Mouse (Mus musculus) forebrain, postnatal 0 days (tissue): ENCODE data around the gene Dlk1. TPM values are rescaled to one million over a fixed set of nuclear protein-coding genes. Genes with fewer than 3 reads are reported as not detected.
A peak's percentile ranks its signal among the peaks of the same experiment; 100 is the strongest.

Experiments
- ATAC-seq: fragments of 200-750 bp; cut with Nextera tagmentation; 2 replicates; pipeline ENCODE4 v1.8.0; 2017; ENCODE audit warnings: mild to moderate bottlenecking, moderate library complexity
- DNase-seq: peaks from one replicate; pipeline ENCODE4 v3.0.0-alpha.2; 2015
- H3K27ac ChIP-seq: fragments of 300-500 bp; sonication (generic); 2 replicates; pipeline ENCODE4 v1.5.1; 2014; ENCODE audit warnings: low read depth, mild to moderate bottlenecking, antibody characterized with exemption, low read length, moderate library complexity, mixed read lengths
- H3K27me3 ChIP-seq: fragments of 300-500 bp; sonication (generic); 2 replicates; pipeline ENCODE4 v1.6.1; 2014; ENCODE audit warnings: mild to moderate bottlenecking, low read length, mixed read lengths; ENCODE audit not compliant: insufficient read depth
- H3K36me3 ChIP-seq: fragments of 300-500 bp; sonication (generic); 2 replicates; pipeline ENCODE4 v1.6.1; 2014; ENCODE audit warnings: mild to moderate bottlenecking, moderate library complexity; ENCODE audit not compliant: insufficient read depth
- H3K4me1 ChIP-seq: fragments of 300-500 bp; sonication (generic); 2 replicates; pipeline ENCODE4 v1.6.1; 2014; ENCODE audit warnings: antibody characterized with exemption; ENCODE audit not compliant: insufficient read depth
- H3K4me2 ChIP-seq: fragments of 300-500 bp; sonication (generic); 2 replicates; pipeline ENCODE4 v1.6.1; 2014; ENCODE audit warnings: low read depth, mild to moderate bottlenecking, moderate library complexity
- H3K4me3 ChIP-seq: fragments of 300-500 bp; sonication (generic); 2 replicates; pipeline ENCODE4 v1.5.1; 2014; ENCODE audit warnings: low read depth, low read length, mixed read lengths
- H3K9ac ChIP-seq: fragments of 300-500 bp; sonication (generic); 2 replicates; pipeline ENCODE4 v1.6.1; 2014; ENCODE audit warnings: mild to moderate bottlenecking
- H3K9me3 ChIP-seq: fragments of 300-500 bp; sonication (generic); 2 replicates; pipeline ENCODE4 v1.6.1; 2016; ENCODE audit warnings: low read length
- CTCF ChIP-seq: sonication (generic); IDR thresholded peaks from 2 replicates; pipeline ENCODE4 v1.5.1; 2016; ENCODE audit warnings: antibody characterized with exemption, control low read depth, low read depth
- WGBS: fragments of 180-500 bp; shearing (Covaris S2); extraction: QIAGEN DNeasy Blood & Tissue Kit; methylation state at CpG from one replicate; pipeline ENCODE4 v1.1.7; 2014; 5-methylcytosine and 5-hydroxymethylcytosine counted together
- polyA plus RNA-seq: library from polyadenylated mRNA; unstranded; fragments of >200 nt; fragmentation: Nextera tagmentation; extraction: Ambion mirVana; gene quantifications from 2 replicates; pipeline ENCODE4 v1.2.1, GENCODE M21; 2015
- total RNA-seq: library from RNA; depleted of rRNA; stranded (reverse); fragments of >200 nt; gene quantifications from 2 replicates; pipeline ENCODE4 v1.2.3, GENCODE M21; 2014

Dlk1 gene
- total and polyA plus RNA-seq, 2 experiments from 2014 or later: 18.8 to 35.8 TPM

DNA sequence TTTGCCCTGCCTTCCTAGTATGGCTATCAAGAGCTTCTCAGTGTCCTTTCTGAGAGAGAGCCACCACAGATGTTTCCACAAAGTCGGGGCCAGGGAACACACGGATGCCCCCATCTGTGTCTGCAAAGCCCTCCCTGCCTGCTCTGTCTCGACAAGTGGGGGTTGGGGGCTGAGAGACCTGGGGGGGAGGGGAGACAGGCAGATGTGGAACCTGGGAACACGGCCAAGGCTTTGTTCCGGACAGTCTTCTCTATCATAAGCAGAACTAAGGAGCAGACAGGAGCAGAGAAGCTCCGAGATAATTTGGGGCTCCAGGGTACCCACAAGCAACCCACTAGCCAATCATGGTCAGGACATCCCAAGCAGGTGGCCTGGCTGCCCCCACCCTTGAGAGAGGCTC, 12.6 kb upstream of the Dlk1 start:
- no peaks in the 10 kb centered on the region for H3K9me3 ChIP-seq
- no peaks in the 10 kb centered on the region for H3K4me1 ChIP-seq
- WGBS: 42% methylated on average over 6 of the region's 6 CpGs
- H3K27me3 ChIP-seq: peaks cover 9% of the 10 kb centered on the region
- no peak overlapping the region for H3K4me3 ChIP-seq
- H3K9ac ChIP-seq: no peak overlapping the region
- H3K27ac ChIP-seq: no peak overlapping the region
- H3K4me2 ChIP-seq: no peak overlapping the region
- no peak for TF ChIP-seq CTCF
- ATAC-seq (no peak), DNase-seq (no peak)
- H3K36me3 ChIP-seq: no peaks in the 10 kb centered on the region

- H3K4me2 ChIP-seq: no peak overlapping the region
- no peaks in the 10 kb centered on the region; the same call in 1 of the 2 replicates for H3K4me1 ChIP-seq
- no peak overlapping the region for H3K4me3 ChIP-seq
- H3K27me3 ChIP-seq: peaks cover 14% of the 10 kb centered on the region
- no peak for DNase-seq
- WGBS: 19% methylated on average over 6 of the region's 6 CpGs
- no peak for TF ChIP-seq CTCF
- H3K9ac ChIP-seq: no peak overlapping the region
- H3K27ac ChIP-seq: no peak overlapping the region
- no peaks in the 10 kb centered on the region for H3K36me3 ChIP-seq
- no peaks in the 10 kb centered on the region for H3K9me3 ChIP-seq
- ATAC-seq: no peak
Measured at GRCm38 (mm10) chr12:109441366-109441765, 11.3 kb upstream of the Dlk1 start.

DNA sequence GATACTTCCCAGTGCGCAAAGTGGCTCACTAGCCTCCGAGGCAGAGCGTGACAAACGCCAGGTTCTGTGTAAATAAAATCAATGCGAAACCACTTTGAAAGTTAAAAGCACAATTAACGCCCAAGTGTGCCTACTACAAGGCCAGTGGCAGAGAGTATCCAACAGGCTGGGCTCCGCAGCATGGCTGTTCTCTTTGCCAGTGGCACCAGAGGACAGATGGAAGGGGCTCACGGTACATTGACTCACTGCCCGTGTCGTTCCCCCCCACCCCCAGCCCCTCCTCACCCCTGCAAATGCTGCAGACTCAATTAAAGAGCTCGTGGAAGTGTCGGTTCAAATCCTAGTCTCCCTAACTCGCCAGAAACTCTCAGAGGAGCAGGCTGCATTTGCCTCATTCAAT, 10.5 kb upstream of the Dlk1 start:
- Histone ChIP-seq H3K36me3 (no peaks in the 10 kb centered on the region), H3K4me3 (no peak overlapping the region), H3K4me2 (no peak overlapping the region), H3K27ac (no peak overlapping the region), H3K9me3 (no peaks in the 10 kb centered on the region), H3K27me3 (peaks cover 8% of the 10 kb centered on the region), H3K9ac (no peak overlapping the region), H3K4me1 (no peaks in the 10 kb centered on the region; the same call in 1 of the 2 replicates)
- DNase-seq (no peak), ATAC-seq (no peak)
- TF ChIP-seq CTCF: no peak
- 47% methylated on average over 13 of the region's 13 CpGs for WGBS

- H3K4me2 ChIP-seq: no peak overlapping the region
- no peak for TF ChIP-seq CTCF
- H3K9me3 ChIP-seq: no peaks in the 10 kb centered on the region
- no peaks in the 10 kb centered on the region for H3K36me3 ChIP-seq
- 54% methylated on average over 3 of the region's 3 CpGs for WGBS
- no peak overlapping the region for H3K9ac ChIP-seq
- H3K27me3 ChIP-seq: 0 out of 2 replicates have a peak, but pooled peaks cover 5% of the 10 kb centered on the region
- H3K27ac ChIP-seq: no peak overlapping the region
- DNase-seq (no peak), ATAC-seq (no peak)
- no peaks in the 10 kb centered on the region; the same call in 1 of the 2 replicates for H3K4me1 ChIP-seq
- H3K4me3 ChIP-seq: no peak overlapping the region
Measured at GRCm38 (mm10) chr12:109443276-109443675, 9.3 kb upstream of the Dlk1 start.

DNA sequence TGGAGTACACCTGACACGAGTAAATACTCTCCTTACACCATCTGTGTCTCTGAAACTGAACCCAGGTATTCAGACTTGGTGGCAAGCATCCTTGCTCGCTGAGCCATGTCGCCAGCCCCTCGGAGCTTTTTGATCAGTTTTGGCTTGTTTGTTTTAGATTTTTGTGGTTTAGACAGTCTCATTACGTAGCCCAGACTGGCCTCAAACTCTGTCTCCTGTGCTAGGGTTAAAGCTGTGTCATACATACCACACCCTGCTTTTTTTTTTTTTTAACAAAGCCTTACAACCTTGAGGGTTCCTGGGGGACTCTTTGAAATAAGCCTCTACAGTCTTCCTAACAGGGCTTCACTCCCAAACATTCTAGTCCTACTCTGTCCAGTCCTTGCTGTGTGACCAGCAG, 7.6 kb upstream of the Dlk1 start:
- Histone ChIP-seq H3K4me3 (no peak overlapping the region), H3K9me3 (no peaks in the 10 kb centered on the region), H3K27me3 (0 out of 2 replicates have a peak, but pooled peaks cover 5% of the 10 kb centered on the region), H3K4me1 (peaks cover under 1% of the 10 kb centered on the region), H3K27ac (no peak overlapping the region), H3K9ac (no peak overlapping the region), H3K4me2 (no peak overlapping the region), H3K36me3 (no peaks in the 10 kb centered on the region)
- 63% methylated on average over 5 of the region's 5 CpGs for WGBS
- no peak for DNase-seq
- no peak for ATAC-seq
- no peak for TF ChIP-seq CTCF

DNA sequence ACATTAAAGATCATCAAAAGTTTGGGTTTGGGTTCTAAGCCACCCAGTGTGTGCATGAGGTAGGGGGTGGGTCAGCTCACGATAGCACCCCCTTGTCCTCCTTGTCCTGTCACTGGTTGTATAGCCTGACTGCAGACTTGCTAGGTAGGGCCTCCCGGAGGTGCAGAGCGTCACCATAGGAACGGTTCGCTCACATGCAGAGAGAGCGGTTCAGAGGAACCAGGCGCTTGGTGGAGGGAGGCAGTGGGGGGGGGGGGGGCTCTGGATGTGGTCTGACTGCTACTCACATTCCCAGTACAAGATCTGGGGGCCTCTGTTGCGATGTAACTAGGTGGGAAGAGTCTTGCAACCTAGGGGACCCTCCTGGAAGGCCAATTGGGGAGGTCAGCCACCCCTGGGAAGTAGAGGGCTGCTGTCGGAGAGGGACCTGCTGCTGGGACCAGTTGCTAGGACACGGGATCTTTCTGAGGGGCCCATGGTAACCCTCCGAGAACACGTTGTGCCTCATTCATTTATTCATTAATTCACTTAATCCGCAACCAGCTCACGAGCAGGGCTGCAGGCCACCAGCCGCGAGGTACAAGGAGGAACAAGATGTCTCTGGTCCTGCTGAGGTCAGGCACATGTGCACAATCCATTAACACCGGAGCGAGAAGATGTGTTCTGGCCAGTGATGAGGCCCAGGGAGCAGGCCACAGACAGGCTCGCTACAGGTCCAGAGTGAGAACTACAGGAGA, 7.0 kb upstream of the Dlk1 start:
- WGBS: 6% methylated on average over 19 of the region's 19 CpGs
- ATAC-seq: peak; percentile 67
- H3K27ac ChIP-seq: no peak overlapping the region
- H3K4me1 ChIP-seq: peaks cover 6% of the 10 kb centered on the region
- no peak; the same call in 1 of the 2 replicates for TF ChIP-seq CTCF
- H3K4me3 ChIP-seq: no peak overlapping the region
- H3K9ac ChIP-seq: no peak overlapping the region
- DNase-seq: no peak
- H3K9me3 ChIP-seq: no peaks in the 10 kb centered on the region
- peaks cover 10% of the 10 kb centered on the region for H3K27me3 ChIP-seq
- H3K36me3 ChIP-seq: no peaks in the 10 kb centered on the region
- H3K4me2 ChIP-seq: peak overlapping the region; percentile 23; the same call in 1 of the 2 replicates

DNA sequence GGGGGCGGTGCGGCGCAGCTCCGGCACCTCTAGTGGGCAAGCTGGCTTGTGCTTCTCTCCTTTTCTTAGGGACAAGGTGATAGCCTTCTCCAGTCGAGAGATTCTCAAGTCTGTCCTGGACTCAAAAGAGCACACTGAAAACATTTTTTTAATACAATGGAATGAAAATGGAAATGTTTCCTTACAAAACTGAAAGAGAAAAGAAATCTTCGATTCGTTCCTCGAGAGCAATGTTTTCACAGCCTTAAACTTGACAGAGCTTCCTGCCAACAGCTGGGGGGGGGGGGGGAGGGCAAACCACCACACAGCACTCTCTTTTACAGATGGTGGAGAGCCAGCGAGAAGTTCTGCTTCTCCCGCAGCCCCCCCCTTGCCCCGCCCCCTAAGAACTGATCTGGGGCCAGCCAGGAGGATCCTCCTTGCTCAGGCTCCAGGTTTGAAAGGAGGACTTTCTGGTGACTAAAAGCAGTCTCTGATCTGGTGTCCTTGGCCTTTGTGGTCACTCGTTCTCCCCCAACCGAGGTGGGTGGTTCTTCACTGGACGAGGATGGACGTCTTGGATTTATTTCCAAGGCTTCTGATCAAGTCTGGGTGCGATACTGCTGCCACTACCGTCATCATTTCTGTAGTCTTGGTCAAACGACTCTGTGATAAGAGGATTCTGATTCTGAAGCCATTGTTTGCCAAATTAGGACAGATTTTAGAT, 6.2 kb upstream of the Dlk1 start:
- no peak for ATAC-seq
- Histone ChIP-seq H3K4me3 (no peak overlapping the region), H3K27me3 (peaks cover 14% of the 10 kb centered on the region), H3K36me3 (no peaks in the 10 kb centered on the region), H3K27ac (no peak overlapping the region), H3K4me2 (peak overlapping the region; percentile 23; the same call in 1 of the 2 replicates), H3K9me3 (no peaks in the 10 kb centered on the region), H3K4me1 (peaks cover 6% of the 10 kb centered on the region), H3K9ac (no peak overlapping the region)
- no peak for DNase-seq
- WGBS: 8% methylated on average over 18 of the region's 18 CpGs
- peak; percentile 57; the same call in 1 of the 2 replicates for TF ChIP-seq CTCF
